Mouse (Mus musculus) frontal cortex, postnatal 14 days (tissue): Measurements from ENCODE around the gene Lpcat2b.
"Not testable (repeated sequence)": the region's sequence is repeated elsewhere in the genome, so short reads cannot be mapped to it uniquely, and the experiment has no call there.

ENCODE experiments used
- DNase-seq, 2 experiments: peaks; one replicate each; pipeline ENCODE4 v3.0.0; 2022; ENCODE audit warnings: low spot score in 2 of 2

Lpcat2b gene

DNA sequence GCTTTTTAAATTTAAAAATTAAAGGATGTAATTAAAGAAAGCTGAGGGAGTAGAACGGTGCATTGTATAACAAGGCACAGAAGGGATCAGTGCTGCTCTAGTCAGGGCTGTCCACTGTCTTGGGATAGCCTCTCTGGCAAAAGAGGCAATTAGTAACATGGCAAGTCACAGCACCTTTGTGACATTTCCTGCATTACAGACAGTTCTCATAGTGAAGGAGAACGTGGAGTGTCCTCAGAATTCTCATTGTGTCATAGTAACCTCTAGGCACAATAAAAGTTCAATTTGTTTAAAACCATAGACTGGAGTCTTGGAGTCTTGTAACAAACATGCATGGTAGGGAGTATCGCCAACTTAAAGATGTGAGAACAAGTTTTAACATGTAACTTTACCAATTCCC, at the start of gene Lpcat2b:
TSS of gene Lpcat2b (plus strand) at position 301 of the 400 bp plus-strand sequence.
- DNase-seq = no peak

DNA sequence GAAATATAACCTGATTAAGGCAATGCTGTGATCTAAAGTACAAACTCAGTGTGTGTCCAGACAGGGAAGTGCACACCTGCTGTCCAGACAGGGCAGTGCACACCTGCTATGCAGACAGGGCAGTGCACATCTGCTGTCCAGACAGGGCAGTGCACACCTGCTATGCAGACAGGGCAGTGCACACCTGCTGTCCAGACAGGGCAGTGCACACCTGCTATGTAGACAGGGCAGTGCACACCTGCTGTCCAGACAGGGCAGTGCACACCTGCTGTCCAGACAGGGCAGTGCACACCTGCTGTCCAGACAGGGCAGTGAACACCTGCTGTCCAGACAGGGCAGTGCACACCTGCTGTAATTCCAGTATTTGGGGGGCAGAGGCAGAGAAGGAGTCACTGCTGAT, 44.9 kb upstream of the Lpcat2b start:
- DNase-seq = not testable (repeated sequence)

- DNase-seq = no peak
Measured at GRCm38 (mm10) chr5:107387788-107388187, 43.6 kb upstream of the Lpcat2b start.

GRCm38 (mm10) chr5:107389373-107389772, 42.0 kb upstream of the Lpcat2b start:
- DNase-seq = no peak

- DNase-seq = no peak
Measured at GRCm38 (mm10) chr5:107394437-107394836, 36.9 kb upstream of the Lpcat2b start.

DNA sequence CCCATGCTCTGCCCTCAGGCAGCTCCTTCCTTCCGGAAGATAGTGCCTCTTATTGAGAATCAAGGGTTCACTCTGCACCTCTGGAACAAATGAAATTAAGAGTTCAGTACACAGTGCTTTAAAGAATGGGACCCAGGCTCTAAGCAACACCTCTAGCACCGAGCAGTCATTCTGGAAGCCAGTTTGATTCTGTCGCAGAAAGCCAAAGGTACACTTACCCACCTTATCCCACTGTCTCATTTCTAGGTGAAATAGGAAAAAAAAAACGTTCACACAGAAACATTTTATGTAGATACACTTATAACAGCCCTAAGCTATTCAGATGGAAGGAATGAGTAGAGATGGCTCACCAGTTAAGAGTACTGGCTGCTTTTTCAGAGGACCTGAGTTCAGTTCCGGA, 28.9 kb upstream of the Lpcat2b start, which contains the start of gene Ephx4:
TSS of gene Ephx4 (plus strand) at position 301 of the 400 bp plus-strand sequence.
- no peak for DNase-seq

- no peak for DNase-seq
Measured at GRCm38 (mm10) chr5:107403011-107403946, 28.1 kb upstream of the Lpcat2b start.

GRCm38 (mm10) chr5:107403947-107404684, 27.2 kb upstream of the Lpcat2b start:
- peak in 1 of 2 experiments; percentile 35 for DNase-seq

DNA sequence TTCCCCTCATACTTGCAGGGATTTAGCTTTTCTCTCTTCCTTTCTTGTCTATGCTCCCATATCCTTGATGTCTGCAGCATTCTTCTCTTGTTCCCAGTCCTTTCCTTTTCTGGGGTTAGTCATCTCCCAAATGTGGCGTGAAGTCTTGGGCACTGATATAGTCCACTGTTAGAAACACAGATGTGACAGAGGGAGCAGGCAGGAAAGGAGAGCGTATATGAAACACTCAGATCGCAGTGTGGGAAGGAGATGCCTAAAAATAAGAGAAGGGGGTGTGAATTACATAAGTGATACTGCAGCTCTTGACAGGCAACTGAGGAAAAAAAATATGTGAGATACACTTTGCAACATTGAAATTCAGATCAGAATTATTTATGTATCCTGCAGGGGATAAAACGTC, 26.0 kb upstream of the Lpcat2b start:
- peak; percentile 36 to 40 for DNase-seq

DNA sequence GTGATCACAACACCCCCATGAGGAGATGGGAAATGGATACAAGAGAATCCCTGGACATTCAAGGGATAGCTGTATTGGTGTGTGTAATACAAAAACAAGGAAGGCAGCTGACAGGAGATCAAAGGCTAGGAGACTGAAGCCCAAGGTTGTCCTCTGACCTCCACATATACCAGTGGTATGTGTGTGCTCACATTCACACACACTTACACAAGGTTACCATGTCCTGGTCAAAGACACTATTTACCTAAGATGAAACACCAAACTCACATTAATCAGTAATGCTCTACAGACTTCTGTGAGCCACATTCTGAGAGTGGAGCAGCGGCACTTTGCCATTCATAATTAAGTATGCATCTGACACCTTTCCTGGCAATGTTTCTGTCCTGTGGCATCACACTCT, 21.0 kb upstream of the Lpcat2b start:
- DNase-seq = no peak

DNA sequence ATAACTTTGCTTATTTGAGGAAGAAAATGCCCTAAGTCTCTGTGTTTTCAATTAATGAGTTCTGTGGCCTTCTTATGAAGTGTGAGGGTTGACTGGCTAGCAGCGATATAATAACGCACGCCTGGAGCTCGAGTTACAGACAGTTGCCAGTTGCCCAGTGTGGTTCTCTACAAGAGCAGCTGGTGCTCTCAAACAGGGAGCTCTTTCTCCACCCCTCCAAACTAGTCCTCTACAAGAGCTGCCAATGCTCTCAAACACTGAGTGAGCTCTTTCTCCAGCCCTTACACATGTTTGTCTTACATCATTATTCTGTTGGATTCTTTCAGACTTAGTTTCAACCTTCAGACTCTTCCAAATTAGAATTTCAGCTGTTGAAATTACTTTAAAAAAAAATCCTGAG, 20.0 kb upstream of the Lpcat2b start:
- DNase-seq = no peak

GRCm38 (mm10) chr5:107412285-107412684, 19.1 kb upstream of the Lpcat2b start:
- DNase-seq = no peak

DNA sequence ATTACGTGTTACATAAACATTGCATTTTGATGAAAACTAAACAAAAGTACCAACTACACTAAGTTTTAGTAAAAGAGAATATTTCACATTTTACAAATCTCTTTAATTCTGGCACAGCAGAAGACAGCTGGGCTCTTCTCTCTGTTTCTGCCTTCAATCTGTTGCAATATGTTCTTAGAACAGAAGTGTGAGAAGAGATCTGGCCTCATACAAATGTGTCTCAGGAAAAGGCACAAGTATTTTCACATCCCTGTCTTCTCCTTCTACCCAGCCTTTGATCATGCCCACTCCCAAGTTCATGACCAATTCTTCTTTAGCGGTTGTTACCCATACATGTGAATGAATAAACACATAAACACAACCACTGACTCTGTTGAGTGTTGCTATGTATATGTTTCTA, 16.3 kb upstream of the Lpcat2b start:
- no peak for DNase-seq

- no peak for DNase-seq
Measured at GRCm38 (mm10) chr5:107421676-107422075, 9.7 kb upstream of the Lpcat2b start.

GRCm38 (mm10) chr5:107434001-107434400, 2.7 kb downstream of the Lpcat2b start:
- DNase-seq = no peak

DNA sequence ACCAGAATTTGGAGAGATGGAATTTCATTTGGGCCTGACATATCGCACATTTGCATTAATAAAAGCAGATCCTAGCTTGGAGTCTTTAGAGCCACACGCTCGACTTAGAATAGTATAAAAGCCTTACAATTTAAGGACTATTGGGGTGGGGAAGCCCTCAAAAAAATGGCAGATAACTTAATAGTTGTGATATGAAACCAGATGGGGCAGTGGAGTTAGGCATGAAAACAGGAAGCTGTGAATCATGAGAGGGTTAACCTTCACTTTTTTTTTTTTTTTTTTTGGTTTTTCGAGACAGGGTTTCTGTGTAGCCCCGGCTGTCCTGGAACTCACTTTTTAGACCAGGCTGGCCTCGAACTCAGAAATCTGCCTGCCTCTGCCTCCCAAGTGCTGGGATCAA, 4.8 kb downstream of the Lpcat2b start:
- DNase-seq = no peak

GRCm38 (mm10) chr5:107436587-107437209, 5.3 kb downstream of the Lpcat2b start:
- DNase-seq = no peak

GRCm38 (mm10) chr5:107437464-107438281, 6.3 kb downstream of the Lpcat2b start, which contains the start of gene Btbd8:
Gene Btbd8, plus strand, starts transcription at chr5:107437997.
- peak; percentile 82 to 89 for DNase-seq

- DNase-seq = no peak
Measured at GRCm38 (mm10) chr5:107438353-107438752, 7.0 kb downstream of the Lpcat2b start.

DNA sequence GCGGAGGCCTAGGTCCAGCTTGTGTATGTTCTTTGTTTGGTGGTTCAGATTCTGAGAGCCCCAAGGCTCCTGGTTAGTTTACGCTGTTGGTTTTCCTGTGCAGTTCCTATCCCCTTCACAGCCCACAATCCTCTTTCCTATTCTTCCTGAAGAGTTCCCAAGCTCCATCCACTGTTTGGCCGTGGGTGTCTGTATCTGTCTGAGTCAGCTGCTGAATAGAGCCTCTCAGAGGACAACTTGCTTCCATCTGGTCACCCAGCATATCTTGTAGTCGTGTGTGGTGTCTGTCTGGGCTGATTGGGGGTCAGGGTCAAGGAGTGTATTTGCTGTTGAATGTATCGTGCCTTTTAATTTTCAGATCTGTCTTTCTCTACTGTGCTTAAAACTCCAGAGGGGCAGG, 10.5 kb downstream of the Lpcat2b start:
- DNase-seq = no peak

- DNase-seq = no peak
Measured at GRCm38 (mm10) chr5:107444251-107444650, 12.9 kb downstream of the Lpcat2b start.
